Mouse (Mus musculus) midbrain, embryonic 13.5 days (tissue): ENCODE measurements around the gene Samd14. TPM values are rescaled to one million over a fixed set of nuclear protein-coding genes. Genes with fewer than 3 reads are reported as not detected.
A peak's percentile ranks its signal among the peaks of the same experiment; 100 is the strongest.

Experiments used
- ATAC-seq: fragments of 200-750 bp; cut with Nextera tagmentation; 2 replicates; pipeline ENCODE4 v1.8.0; 2017; ENCODE audit warnings: mild to moderate bottlenecking, moderate TSS enrichment, moderate library complexity
- H3K27ac ChIP-seq: fragments of 300-500 bp; sonication (generic); 2 replicates; pipeline ENCODE4 v1.5.1; 2015; ENCODE audit warnings: inconsistent platforms, mild to moderate bottlenecking, moderate library complexity
- H3K27me3 ChIP-seq: fragments of 300-500 bp; sonication (generic); 2 replicates; pipeline ENCODE4 v1.6.1; 2015; ENCODE audit warnings: mild to moderate bottlenecking, inconsistent platforms
- H3K36me3 ChIP-seq: fragments of 300-500 bp; sonication (generic); 2 replicates; pipeline ENCODE4 v1.6.1; 2015; ENCODE audit warnings: mild to moderate bottlenecking, inconsistent platforms
- H3K4me1 ChIP-seq: fragments of 300-500 bp; sonication (generic); replicated peaks from 2 replicates; pipeline ENCODE4 v1.6.1; 2015; ENCODE audit warnings: inconsistent platforms
- H3K4me2 ChIP-seq: fragments of 300-500 bp; sonication (generic); replicated peaks from 2 replicates; pipeline ENCODE4 v1.6.1; 2015; ENCODE audit warnings: moderate library complexity, mild to moderate bottlenecking, inconsistent platforms
- H3K4me3 ChIP-seq: fragments of 300-500 bp; sonication (generic); replicated peaks from 2 replicates; pipeline ENCODE4 v1.5.1; 2015; ENCODE audit warnings: mild to moderate bottlenecking, inconsistent platforms
- H3K9ac ChIP-seq: fragments of 300-500 bp; sonication (generic); replicated peaks from 2 replicates; pipeline ENCODE4 v1.6.1; 2015; ENCODE audit warnings: mild to moderate bottlenecking, inconsistent platforms
- H3K9me3 ChIP-seq: fragments of 300-500 bp; sonication (generic); 2 replicates; pipeline ENCODE4 v1.6.1; 2016; ENCODE audit warnings: mild to moderate bottlenecking, inconsistent platforms
- WGBS: fragments of 180-500 bp; shearing (Covaris S2); methylation state at CpG from one replicate; pipeline ENCODE4 v1.1.7; 2015; 5-methylcytosine and 5-hydroxymethylcytosine counted together
- polyA plus RNA-seq: library from polyadenylated mRNA; unstranded; fragments of >200 nt; fragmentation: Nextera tagmentation; extraction: Ambion mirVana; gene quantifications from 2 replicates; pipeline ENCODE4 v1.2.1, GENCODE M21; 2015

Gene Samd14
- polyA plus RNA-seq, 1 experiment from 2014 or later: 141 TPM

DNA sequence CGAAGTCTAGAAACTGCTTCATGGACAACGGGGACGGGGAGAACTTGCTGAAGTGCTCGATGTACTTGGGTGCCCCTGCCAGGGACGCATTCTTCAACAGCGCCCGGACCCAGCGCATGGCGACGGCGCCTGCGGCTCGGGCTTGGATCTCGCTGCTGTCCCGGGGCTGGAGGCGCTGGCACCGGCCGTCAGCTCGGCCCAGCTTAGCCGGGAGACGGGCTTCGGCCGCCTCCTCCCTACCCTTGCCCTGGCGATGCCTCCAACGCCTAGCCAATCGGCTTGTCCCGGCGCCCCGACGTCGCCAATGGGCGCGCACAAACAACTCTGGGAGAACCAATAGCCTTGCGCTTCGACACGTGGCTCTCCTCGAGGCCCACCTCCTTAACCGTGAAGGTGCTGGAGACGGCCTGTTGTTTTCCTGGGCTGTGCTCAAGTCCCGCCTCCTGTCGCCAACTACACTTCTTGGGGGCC, 31.5 kb downstream of the Samd14 start, which contains the start of gene Pdk2:
TSS of gene Pdk2 (minus strand) at position 216 of the 471 bp plus-strand sequence.
- Histone ChIP-seq H3K4me2 (peak within 1 kb of the TSS; percentile 72), H3K27ac (peak within 1 kb of the TSS; percentile 40), H3K4me1 (peaks cover 19% of the 10 kb centered on the region), H3K27me3 (0 out of 2 replicates have a peak, but pooled peaks cover 18% of the 10 kb centered on the region), H3K9me3 (no peaks in the 10 kb centered on the region), H3K4me3 (peak within 1 kb of the TSS; percentile 66), H3K9ac (peak within 1 kb of the TSS; percentile 74), H3K36me3 (no peaks in the 10 kb centered on the region)
- WGBS: under 1% methylated on average over 41 of the region's 41 CpGs
- ATAC-seq: peak; percentile 98

- peak overlapping the region; percentile 72 for H3K4me2 ChIP-seq
- peak overlapping the region; percentile 59 for H3K9ac ChIP-seq
- H3K9me3 ChIP-seq: no peaks in the 10 kb centered on the region
- H3K4me3 ChIP-seq: peak overlapping the region; percentile 66
- ATAC-seq: peak; percentile 10; the same call in 1 of the 2 replicates
- 0 out of 2 replicates have a peak, but pooled peaks cover 18% of the 10 kb centered on the region for H3K27me3 ChIP-seq
- H3K36me3 ChIP-seq: no peaks in the 10 kb centered on the region
- H3K27ac ChIP-seq: 0 out of 2 replicates have a peak overlapping the region, but pooled peaks have one; percentile 40
- under 1% methylated on average over 11 of the region's 11 CpGs for WGBS
- peaks cover 19% of the 10 kb centered on the region for H3K4me1 ChIP-seq
These were observed 32.4 kb downstream of the Samd14 start for GRCm38 (mm10) chr11:95042096-95042495.

DNA sequence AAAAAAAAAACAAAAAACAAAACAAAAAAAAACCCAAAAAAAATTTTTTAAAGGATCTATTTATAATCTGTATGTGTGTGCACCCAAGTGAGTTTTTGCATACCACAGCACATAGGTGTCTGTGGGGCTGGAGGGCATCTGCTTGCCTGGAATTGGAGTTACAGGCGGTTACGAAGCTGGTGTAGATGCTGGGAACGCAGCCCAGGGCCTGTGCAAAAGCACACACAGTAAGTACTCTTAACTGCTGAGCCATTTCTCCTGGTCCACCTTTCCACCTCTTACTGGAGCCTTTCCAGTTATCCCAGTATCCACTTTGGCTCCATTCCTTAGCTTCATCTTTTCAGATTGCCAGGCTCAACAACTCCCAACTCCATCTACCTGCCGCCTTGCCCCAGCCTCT, 33.4 kb downstream of the Samd14 start:
- H3K27me3 ChIP-seq: 0 out of 2 replicates have a peak, but pooled peaks cover 18% of the 10 kb centered on the region
- no peak for ATAC-seq
- no peak overlapping the region for H3K27ac ChIP-seq
- H3K9ac ChIP-seq: no peak overlapping the region
- H3K4me1 ChIP-seq: peaks cover 19% of the 10 kb centered on the region
- WGBS: 89% methylated on average over 4 of the region's 4 CpGs
- no peak overlapping the region for H3K4me2 ChIP-seq
- H3K4me3 ChIP-seq: no peak overlapping the region
- no peaks in the 10 kb centered on the region for H3K9me3 ChIP-seq
- no peaks in the 10 kb centered on the region for H3K36me3 ChIP-seq

GRCm38 (mm10) chr11:95043608-95044007, 33.9 kb downstream of the Samd14 start:
- H3K36me3 ChIP-seq: no peaks in the 10 kb centered on the region
- no peak overlapping the region for H3K4me2 ChIP-seq
- 0 out of 2 replicates have a peak, but pooled peaks cover 18% of the 10 kb centered on the region for H3K27me3 ChIP-seq
- H3K9me3 ChIP-seq: no peaks in the 10 kb centered on the region
- WGBS: 63% methylated on average over 7 of the region's 7 CpGs
- H3K4me3 ChIP-seq: no peak overlapping the region
- H3K9ac ChIP-seq: no peak overlapping the region
- H3K27ac ChIP-seq: no peak overlapping the region
- ATAC-seq: no peak
- peaks cover 19% of the 10 kb centered on the region for H3K4me1 ChIP-seq

GRCm38 (mm10) chr11:95044185-95044870, 34.6 kb downstream of the Samd14 start:
- H3K9me3 ChIP-seq: no peaks in the 10 kb centered on the region
- H3K27ac ChIP-seq: no peak overlapping the region
- no peak overlapping the region for H3K9ac ChIP-seq
- no peaks in the 10 kb centered on the region for H3K36me3 ChIP-seq
- peaks cover 19% of the 10 kb centered on the region for H3K4me1 ChIP-seq
- WGBS: 51% methylated on average over 12 of the region's 13 CpGs
- no peak for ATAC-seq
- H3K4me3 ChIP-seq: no peak overlapping the region
- 0 out of 2 replicates have a peak, but pooled peaks cover 14% of the 10 kb centered on the region for H3K27me3 ChIP-seq
- H3K4me2 ChIP-seq: no peak overlapping the region

GRCm38 (mm10) chr11:95046980-95047680, 37.5 kb downstream of the Samd14 start:
- H3K36me3 ChIP-seq: no peaks in the 10 kb centered on the region
- ATAC-seq: peak; percentile 17; the same call in 1 of the 2 replicates
- 56% methylated on average over 9 of the region's 9 CpGs for WGBS
- H3K4me3 ChIP-seq: no peak overlapping the region
- no peak overlapping the region for H3K9ac ChIP-seq
- peaks cover under 1% of the 10 kb centered on the region; the same call in 1 of the 2 replicates for H3K4me1 ChIP-seq
- 0 out of 2 replicates have a peak, but pooled peaks cover 9% of the 10 kb centered on the region for H3K27me3 ChIP-seq
- H3K9me3 ChIP-seq: no peaks in the 10 kb centered on the region
- no peak overlapping the region for H3K27ac ChIP-seq
- no peak overlapping the region for H3K4me2 ChIP-seq

GRCm38 (mm10) chr11:95053062-95053461, 43.4 kb downstream of the Samd14 start:
- Histone ChIP-seq H3K36me3 (peaks cover 12% of the 10 kb centered on the region; the same call in 1 of the 2 replicates), H3K4me3 (no peak overlapping the region), H3K27ac (no peak overlapping the region), H3K4me2 (no peak overlapping the region), H3K27me3 (peaks cover 22% of the 10 kb centered on the region), H3K4me1 (peaks cover 11% of the 10 kb centered on the region), H3K9ac (no peak overlapping the region), H3K9me3 (no peaks in the 10 kb centered on the region)
- no peak for ATAC-seq
- 81% methylated on average over 9 of the region's 9 CpGs for WGBS

DNA sequence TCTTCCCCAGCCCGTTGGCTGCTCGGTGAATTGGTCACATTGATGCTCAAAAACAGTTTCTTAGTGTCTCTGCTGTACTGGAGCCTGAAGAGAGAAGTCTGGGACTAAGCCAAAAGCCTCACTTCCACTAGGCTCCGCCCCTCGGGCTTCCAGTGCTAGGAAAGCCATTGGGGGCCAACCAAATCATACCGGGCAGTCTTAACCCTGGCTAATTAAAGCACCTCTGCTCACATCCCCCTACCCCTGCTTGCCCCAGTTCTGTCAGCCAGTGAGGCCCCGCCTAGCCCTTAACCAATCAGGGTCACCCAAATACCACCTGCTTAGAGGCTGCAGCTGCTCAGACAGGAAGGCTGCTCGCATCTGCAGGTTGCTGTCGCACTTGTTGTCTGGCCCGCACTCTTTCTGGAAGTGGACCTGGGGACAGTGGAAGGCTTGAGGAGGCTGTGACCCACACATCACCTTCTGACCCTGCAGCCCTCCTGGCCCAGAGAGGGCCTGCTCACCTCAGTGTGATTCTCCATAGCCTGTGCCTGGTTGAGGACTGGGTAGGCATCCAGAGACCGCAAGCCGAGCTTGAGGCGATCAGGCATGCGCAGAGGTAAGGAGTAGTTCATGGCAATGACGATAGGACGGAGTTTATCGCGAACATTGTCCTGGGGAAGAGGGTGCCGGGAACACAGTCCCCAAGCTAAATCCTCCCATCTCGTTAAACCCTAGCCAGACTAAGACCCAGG, 47.3 kb downstream of the Samd14 start:
- peaks cover 25% of the 10 kb centered on the region for H3K27me3 ChIP-seq
- peak; percentile 72 for ATAC-seq
- H3K4me2 ChIP-seq: peak overlapping the region; percentile 42
- H3K9me3 ChIP-seq: no peaks in the 10 kb centered on the region
- peak overlapping the region; percentile 13 for H3K4me3 ChIP-seq
- peaks cover 11% of the 10 kb centered on the region for H3K4me1 ChIP-seq
- 14% methylated on average over 19 of the region's 19 CpGs for WGBS
- peaks cover 17% of the 10 kb centered on the region for H3K36me3 ChIP-seq
- H3K9ac ChIP-seq: no peak overlapping the region
- H3K27ac ChIP-seq: no peak overlapping the region

DNA sequence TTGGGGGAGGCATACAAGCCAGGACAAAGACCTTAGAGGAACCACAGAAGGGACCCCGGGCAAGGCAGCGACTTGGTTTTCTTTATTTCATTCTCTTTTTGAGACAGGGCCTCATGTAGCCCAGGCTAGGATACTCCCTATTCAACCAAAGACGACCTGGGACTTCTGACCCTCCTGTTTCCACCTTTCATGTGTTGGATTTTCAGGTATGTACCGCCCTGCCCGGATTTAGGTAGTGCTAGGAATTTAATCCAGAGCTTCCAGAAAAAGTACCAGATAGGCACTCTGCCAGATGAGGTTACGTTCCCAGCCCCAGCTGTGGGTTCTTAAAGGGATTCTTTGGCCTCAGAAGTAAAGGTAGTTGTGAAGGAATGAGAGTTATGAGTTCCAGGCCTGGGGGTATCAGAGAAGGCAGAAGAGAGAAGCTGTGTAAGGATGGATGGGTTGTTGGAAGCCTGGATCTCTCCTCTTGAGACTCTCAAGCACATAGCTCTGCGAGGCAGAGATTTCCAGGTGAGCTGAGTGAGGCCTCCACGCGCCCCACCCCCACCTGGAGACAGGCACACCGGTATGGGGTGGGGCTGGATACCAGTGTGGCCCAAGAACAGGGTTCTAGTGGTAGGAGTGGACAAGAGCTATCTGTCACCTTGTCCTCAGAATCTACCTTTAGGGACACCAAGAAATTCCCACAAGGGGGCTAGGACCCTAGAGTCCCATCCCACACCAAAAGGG, 59.7 kb downstream of the Samd14 start:
- Histone ChIP-seq H3K36me3 (no peaks in the 10 kb centered on the region), H3K27ac (no peak overlapping the region), H3K4me1 (0 out of 2 replicates have a peak, but pooled peaks cover 6% of the 10 kb centered on the region), H3K4me2 (no peak overlapping the region), H3K9me3 (no peaks in the 10 kb centered on the region), H3K27me3 (peaks cover 14% of the 10 kb centered on the region), H3K4me3 (no peak overlapping the region), H3K9ac (no peak overlapping the region)
- 87% methylated on average over 10 of the region's 10 CpGs for WGBS
- ATAC-seq: no peak

- no peak overlapping the region for H3K4me2 ChIP-seq
- H3K4me1 ChIP-seq: peaks cover 13% of the 10 kb centered on the region
- no peak for ATAC-seq
- peaks cover 24% of the 10 kb centered on the region for H3K27me3 ChIP-seq
- H3K4me3 ChIP-seq: no peak overlapping the region
- no peak overlapping the region for H3K9ac ChIP-seq
- WGBS: 73% methylated on average over 8 of the region's 8 CpGs
- no peak overlapping the region for H3K27ac ChIP-seq
- no peaks in the 10 kb centered on the region for H3K9me3 ChIP-seq
- H3K36me3 ChIP-seq: no peaks in the 10 kb centered on the region
These were observed 60.7 kb downstream of the Samd14 start for GRCm38 (mm10) chr11:95070140-95071107.
